Mouse (Mus musculus) testis, adult 2 months (tissue): ENCODE measurements around the gene Togaram2.

Experiments used
- CTCF ChIP-seq: fragments of 200-500 bp; IDR thresholded peaks from 2 replicates; pipeline ENCODE4 v1.5.1; 2012; ENCODE audit warnings: low read depth, mild to moderate bottlenecking, inconsistent platforms, low read length, moderate library complexity; ENCODE audit not compliant: control insufficient read depth, insufficient read depth, insufficient replicate concordance
- POLR2A ChIP-seq: fragments of 200-500 bp; IDR thresholded peaks from 2 replicates; pipeline ENCODE4 v1.6.1; 2012; ENCODE audit warnings: low read depth, mild to moderate bottlenecking, inconsistent platforms, low read length, moderate library complexity; ENCODE audit not compliant: control insufficient read depth

DNA sequence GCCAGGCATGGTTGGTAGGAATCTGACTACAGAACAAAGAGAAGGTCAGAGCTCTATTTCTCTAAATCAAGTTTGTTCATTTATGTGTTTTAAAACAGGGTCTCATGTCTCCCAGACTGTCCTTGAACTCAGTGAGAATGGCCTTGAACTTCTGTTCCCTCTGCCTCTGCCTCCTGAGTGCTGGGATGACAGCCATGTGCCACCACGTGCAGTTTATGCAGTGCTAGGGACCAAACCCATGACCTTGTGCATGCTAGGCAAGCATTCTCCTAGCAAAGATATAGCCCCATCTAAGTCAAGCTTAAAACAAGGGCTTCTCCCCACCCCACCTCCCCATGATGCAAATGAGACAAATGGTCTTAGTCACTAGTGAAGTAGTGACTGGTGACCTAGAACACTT, 32.1 kb downstream of the Togaram2 start:
- no peak for TF ChIP-seq CTCF
- TF ChIP-seq POLR2A: no peak
